Mouse (Mus musculus) activated CD4-positive, CD25-positive, alpha-beta regulatory T cell (primary cell): ENCODE measurements around the gene Gm4922. TPM values are rescaled to one million over a fixed set of nuclear protein-coding genes. Genes with fewer than 3 reads are reported as not detected.

Source experiments
- polyA plus RNA-seq, 2 experiments: library from polyadenylated mRNA; unstranded; fragments of 100-300 nt; shearing (Covaris generic); gene quantifications; one replicate each; pipeline ENCODE4 v1.2.1; 2017

The Gm4922 gene
- not detected for polyA plus RNA-seq

DNA sequence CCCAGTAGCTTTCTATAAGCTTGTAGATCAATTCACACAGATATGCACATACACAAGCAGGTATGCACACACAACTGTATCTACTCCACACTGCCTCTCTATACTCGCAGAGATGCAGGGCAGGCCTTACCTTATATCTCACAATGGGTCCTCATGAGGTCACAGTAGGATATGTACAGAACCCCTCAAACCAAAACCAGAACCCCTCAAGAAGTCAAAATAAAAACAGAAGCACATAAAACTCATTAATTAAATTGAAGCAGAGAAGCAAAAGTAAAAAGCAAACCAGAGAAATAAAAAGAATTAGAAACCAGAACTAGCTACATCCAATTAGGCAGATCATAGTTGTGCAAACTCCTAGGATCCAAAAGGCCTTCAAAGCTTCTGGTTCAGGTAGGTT, at the start of gene Gm4922:
Gm4922 (minus strand) TSS at position 101 of the 400 bp plus-strand sequence.

DNA sequence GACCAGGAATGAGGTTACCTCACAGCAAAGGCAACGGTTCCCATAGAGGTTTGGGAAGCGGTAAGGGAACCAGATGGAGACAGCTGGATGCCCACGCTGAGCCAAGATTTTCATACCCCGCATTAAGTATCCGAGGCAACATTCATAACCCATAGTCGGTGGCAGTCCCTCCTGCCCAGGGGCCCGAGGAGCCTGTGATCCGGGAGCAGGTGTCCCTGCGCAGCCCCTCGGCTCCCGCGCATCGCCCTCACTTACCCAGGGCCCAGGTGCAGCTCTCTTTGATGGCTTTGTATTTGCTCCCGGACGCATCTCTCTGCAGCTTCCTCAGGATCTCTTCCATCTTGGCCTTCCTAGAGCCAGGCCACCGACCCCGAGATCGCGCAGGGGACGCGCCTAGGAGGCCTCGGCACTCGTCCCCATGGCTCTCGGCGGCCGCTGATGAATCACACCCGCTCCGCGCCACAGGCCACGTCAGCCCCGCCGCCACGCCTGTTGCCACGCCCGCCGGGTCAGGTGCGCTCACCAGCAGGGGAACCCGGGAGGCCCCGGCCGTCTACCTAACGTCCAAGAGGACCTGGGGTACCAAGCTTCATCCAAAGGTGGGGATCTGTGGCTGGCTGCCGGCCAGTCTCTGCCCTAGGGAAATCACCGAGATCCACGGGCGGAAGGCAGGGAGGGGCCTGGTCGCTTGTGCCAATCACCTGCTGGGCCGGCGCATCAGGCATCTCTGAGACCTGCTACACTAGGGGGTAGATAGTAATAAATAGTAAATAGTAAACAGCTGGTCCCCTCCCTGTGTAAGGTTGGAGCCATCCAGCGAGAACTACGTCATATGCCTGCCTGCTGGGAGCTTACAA, 43.1 kb downstream of the Gm4922 start, which contains the start of gene Arfgef3:
Arfgef3 (minus strand) TSS at position 664 of the 857 bp plus-strand sequence.

Other genes starting within 250 kb of the Gm4922 start
- gene Hebp2, start 240.7 kb downstream of the Gm4922 start, polyA plus RNA-seq = under 1 TPM in 1 of 2 experiments, not detected in 1; 0.31 TPM
- gene Arfgef3, start 42.8 kb downstream of the Gm4922 start, polyA plus RNA-seq = under 1 TPM; 0.10 to 0.60 TPM
- under 1 TPM; 0.13 to 0.90 TPM for gene Perp, start 58.2 kb upstream of the Gm4922 start, polyA plus RNA-seq
- gene Tnfaip3, start 228.9 kb upstream of the Gm4922 start, polyA plus RNA-seq = 10 to 100 TPM; 57.1 to 58.1 TPM